Mouse (Mus musculus) G1E (cell line): ENCODE measurements around the gene Nrf1.

Source experiments
- CTCF ChIP-seq: IDR thresholded peaks from 2 replicates; pipeline ENCODE4 v1.5.1; 2012; ENCODE audit warnings: low read depth, low read length, inconsistent platforms, mixed read lengths
- GATA1 ChIP-seq: IDR thresholded peaks from 2 replicates; pipeline ENCODE4 v1.6.1; 2012; ENCODE audit warnings: borderline replicate concordance, low read length, inconsistent platforms, mixed read lengths
- POLR2AphosphoS5 ChIP-seq: IDR thresholded peaks from 2 replicates; pipeline ENCODE4 v1.6.1; 2012; ENCODE audit warnings: low read depth, low read length, inconsistent platforms; ENCODE audit not compliant: insufficient replicate concordance
- TAL1 ChIP-seq: conservative IDR thresholded peaks from 2 replicates; pipeline ENCODE4 v1.6.1; 2012; ENCODE audit warnings: low read depth, low read length, inconsistent platforms, mixed read lengths

DNA sequence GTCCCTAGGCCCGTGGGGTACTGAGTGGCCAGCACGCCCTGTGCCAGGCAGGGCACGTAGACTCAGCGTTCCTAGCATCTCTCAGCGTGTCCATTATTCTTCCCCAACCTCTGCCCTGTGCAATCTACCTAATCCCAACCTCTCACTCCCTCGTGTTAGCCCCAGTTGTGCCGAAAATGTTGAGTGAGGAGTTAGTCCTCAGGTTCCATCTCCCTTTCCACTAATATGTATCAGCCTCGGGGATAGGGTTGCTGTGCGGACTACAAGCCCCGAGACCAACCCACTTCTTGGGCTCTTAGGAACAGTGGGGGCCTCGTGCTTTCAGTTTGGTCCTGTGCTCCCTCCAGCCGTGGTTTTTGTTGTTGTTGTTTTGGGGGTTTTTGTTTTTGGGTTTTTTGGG lies 128.7 kb downstream of the Nrf1 start:
- TF ChIP-seq CTCF (no peak), TAL1 (no peak), POLR2AphosphoS5 (no peak), GATA1 (no peak)
